Mouse (Mus musculus) kidney, adult 18-20 months (tissue): ENCODE data around the gene Pianp.

ENCODE experiments used
- DNase-seq: peaks from one replicate; pipeline ENCODE4 v3.0.0; 2021

The Pianp gene

DNA sequence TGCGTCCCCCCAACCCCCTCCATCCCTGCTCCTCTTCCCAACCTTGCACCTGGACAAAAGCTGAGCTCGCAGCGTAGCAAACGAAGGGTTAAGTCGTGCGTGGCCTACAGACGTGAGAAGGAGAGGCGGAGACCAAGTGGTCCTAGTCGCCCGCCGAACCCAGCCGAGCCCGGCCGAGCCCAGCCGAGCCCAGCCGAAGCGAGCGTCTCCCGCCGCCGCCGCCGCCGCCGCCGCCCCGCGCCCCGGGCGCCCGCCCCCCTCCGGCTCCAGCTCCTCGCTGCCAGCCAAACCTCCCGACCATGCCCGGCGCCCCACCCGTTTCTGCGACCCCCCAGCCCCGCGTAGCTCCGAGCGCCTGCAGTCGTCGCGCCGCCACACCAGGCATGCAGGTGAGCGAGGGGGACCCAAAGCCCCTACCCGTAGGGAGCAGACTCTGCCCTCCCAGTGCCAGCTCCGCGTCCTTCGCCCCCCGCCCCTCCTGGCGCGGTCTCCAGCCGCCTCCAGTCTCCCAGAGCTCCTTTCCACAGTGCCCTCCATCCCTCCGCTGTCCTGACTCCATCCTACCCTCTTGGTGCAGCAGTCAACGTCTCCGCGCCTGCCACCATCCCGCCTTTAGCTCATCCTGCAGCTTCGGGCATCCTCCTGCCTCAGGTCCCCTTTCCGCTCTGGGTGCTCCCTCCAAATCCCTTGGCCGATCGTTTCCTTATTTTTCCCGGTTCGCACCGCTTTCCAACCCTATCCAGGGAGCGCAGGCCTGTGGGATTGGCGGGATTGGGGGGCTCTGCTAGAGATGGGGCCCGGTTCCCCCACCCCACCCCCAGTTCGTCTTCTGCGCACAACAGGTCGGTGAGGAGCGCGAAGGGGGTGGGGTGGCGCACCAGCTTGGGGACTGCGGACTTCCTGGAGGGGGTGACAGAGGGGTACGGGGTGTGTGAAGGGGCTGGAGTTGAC, at the start of gene Pianp:
Gene Pianp, plus strand, starts transcription at position 144 of the 951 bp plus-strand sequence.
- DNase-seq, result peak; percentile 73

DNA sequence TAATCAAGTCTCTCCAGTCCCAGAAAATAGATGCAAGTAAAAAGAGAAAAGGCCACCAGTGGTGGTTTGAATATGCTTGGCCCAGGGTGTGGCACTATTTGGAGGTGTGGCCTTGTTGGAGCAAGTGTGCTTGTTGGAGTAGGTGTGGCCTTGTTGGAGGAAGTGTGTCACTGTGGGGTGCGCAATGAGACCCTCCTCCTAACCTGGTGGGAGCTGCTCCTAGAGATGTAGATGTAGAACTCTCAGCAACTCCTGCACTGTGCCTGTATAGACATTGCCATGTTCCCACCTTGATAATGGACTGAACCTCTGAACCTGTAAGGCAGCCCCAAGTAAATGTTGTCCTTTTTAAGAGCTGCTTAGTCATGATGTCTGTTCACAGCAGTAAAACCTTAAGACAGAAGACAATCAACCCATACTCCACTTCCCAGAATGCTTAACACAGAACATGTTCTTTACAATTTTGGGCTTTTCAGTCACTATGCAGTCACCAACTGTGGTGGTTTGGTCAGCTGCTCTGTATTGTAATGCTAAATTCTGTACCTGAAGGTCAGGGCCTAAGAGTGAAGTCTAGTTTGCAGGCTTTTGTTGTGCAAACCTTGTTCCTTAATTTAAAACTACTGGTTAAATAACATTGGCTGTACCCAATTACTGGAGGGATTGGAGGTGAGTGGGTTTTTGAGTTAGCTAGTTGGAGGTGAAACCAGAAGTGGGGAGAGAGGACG, 42.3 kb upstream of the Pianp start:
- DNase-seq, result no peak

DNA sequence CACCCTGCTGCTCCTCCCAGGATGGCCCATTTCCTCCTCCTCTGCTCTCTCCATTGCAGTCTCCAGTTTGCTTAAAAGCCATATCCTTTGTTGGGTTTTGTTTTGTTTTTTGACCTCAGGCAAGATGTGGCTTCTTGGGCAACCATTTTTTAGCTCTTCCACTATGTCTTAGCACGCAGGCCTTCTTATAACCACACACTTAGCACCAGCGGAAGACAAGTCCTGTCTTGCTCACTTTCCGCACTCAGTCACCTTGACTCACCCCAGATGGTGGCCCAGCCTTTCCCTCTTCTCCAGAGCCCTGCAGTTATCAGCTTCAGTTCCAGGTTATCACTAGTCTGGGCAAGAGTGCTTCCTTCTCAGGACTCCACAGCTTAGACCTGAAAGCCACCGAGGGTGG, 41.3 kb upstream of the Pianp start:
- DNase-seq, result no peak

DNA sequence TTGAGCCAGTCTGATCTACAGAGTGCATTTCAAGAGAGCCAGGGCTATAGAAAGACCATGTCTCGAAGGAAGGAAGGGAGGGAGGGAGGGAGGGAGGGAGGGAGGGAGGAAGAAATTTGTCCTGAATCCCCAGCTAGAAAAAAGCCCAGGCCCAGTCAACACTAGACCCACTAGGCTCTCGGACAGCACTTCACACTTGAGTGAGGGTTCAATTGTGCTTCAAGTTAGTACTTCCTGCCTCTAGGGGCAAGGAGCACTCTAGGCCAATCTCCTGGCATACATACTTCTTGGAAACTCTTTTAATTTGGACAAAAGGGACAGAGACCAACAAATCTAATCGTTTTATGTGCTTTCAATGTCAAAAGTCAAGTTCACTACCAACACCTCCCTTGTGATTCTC, 38.4 kb upstream of the Pianp start:
- DNase-seq, result no peak

DNA sequence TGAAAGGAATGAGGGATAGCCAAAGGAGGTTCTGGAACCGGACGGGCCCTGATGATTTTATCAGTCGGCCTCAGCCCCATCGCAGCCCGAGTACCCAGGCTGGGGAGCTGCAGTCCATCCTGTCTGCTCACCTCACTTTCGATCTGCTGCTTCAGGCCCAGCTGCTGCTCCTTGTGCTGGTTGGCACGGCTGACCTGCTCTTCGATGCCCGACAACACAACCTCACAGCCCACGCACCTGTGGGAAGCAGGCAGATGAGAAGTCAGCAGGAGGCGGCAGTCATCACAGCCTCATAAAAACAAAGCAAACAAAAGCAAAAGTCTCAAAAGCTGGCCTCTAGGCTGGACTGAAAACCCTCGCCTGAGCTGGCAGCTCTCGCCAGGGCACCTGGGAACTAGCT, 36.5 kb upstream of the Pianp start:
- no peak for DNase-seq

DNA sequence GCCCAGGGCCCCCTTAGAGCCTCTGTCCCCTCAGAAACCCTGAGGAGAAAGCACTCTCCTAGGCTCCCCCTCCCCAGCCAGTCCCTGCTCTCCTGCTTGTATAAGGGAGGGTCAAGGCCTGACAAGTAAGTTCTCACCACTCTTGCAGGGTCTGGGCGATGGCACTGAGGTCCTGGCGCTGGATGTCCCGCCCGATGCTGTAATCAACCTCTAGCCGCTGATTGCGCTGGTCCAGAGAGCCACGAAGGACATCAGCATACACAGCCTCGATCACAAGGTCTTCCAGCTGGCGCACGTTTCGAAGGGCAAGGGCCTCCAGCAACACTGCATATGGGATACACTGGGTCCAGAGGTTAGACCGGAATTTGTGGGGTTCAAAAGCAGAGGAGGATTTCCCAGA, 35.5 kb upstream of the Pianp start:
- no peak for DNase-seq

DNA sequence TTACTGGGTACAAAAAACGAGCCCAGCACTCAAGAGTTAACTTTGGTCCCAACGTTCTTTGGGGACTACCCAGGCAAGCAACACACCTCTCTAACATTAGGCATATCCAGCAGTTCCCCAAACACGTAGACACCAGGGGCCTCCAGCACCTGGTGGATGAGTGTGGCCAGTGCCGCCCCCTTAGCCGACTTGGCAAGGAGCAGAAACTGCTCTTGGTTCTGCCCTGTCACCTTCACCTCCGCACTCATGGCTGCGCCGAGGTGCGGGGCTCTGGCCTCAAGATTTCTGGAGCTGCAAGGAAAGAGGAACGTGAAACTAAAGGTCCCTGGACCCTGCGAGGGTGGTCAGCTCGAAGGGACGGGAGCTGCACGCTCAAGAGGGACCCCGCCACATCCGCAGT, 31.9 kb upstream of the Pianp start:
- no peak for DNase-seq

DNA sequence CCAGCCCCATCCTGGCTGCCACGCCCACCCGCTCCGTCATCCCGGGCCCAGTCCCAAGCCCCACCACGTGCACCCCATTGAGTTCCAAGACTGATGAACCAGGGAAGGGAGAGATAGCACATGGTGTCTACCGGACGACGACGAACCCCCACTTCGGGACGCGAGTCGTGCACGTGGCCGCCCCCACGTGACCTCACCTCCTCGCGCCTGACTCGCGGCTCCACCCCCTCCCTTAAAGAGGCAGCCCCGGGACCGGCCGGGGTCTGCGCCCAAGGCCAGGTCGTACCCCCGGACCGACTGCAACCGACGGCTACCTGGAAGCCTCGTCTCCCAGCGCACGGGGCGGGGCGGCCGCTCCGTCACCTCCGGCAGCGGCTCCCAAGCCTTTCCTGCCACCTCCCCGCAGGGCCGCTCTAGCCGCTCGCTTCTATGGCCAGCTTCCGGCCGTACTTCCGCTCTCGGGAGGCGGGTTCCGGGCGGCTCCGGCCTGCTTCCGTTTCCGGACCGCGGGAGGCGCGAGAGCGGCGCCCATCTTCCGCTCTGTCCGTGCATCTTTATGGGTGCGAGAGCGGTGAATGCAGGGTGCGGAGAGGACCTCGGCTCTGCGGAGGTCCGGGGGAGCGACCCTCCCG, 31.3 kb upstream of the Pianp start, which contains the start of gene Cops7a:
Gene Cops7a, minus strand, starts transcription at position 451 of the 632 bp plus-strand sequence.
- DNase-seq, result peak; percentile 95

DNA sequence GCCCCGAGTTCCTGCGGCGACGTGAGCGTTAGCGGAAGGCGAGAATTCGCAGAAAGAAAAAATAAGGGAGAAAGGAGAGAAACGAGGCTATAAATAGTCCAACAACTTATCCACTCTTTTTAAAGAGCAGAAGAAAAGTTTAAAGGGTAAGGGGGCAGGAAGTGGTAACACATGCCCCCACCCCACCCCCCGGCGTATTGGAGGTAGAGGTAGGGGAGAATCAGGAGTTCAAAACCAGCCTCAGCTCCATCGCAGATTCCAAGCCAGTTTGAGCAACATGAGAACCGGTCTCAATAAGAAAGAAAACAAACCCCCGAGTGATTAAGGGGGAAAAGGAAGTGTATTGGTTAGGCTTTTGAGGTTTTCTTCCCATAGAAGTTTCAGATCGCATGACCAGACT, 30.7 kb upstream of the Pianp start:
- no peak for DNase-seq

DNA sequence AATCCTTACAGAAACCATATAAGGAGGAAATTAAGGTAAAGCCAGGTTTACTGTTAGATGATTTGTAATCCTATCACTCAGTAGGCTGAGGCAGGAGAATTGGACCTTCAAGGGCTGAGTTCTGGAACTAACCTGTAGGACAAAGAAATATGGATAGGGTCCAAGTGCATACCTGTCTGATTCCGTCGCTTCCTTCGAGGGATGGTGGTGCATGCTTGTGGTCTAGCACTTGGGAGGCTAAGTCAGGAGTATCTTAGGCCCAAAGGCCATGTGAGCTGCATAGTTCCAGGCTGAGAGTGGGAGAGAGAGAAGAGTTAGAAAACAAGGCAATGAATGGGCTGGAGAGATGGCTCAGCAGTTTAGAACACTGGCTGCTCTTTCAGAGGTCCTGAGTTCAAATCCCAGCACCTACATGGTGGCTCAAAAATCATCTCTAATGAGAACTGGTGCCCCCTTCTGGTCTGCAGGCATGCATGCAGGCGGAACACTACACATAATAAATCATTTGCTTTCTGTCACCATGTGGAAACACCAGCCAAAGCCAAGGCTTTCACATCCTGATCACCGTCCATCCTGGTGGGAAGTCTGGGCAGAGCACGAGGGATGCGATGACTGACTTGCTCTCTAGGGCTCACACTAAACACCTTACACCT, 29.9 kb upstream of the Pianp start:
- no peak for DNase-seq

DNA sequence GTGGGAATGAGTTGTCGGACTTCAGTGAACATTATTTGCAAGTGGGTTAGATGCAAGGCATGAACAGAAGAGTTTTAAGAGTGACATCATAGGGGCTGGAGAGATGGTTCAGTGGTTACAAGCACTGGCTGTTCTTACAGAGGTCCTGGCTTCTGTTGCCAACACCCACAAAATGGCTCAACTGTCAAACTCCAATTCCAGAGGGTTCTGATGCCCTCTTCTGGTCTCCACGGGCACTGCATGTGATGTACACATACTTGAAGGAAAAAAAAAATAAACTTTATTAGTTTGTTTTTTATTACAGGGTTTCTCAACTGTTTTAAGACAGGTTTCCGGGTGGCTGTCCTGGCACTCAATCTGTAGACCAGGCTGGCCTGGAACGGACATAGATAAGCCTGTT, 28.7 kb upstream of the Pianp start:
- peak; percentile 64 for DNase-seq

DNA sequence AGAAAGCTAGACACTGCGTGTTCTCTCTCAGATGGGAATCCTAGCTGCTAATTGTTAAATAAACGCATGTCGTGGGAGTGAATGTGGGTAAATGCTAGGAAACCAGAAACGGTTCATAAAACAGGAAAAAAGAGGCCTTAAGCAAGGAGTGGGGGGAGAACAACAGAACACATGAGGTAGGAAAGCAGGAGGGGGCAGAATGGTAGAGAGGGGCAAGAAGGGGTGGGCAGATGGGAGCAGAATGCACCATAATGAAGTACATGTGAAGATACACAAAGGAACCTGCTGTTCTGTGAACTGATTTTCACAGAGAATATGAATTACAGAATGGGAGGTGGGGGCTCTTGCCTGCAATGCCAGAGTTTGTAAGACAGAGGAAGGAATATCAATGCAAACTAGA, 4.3 kb upstream of the Pianp start:
- DNase-seq, result no peak

DNA sequence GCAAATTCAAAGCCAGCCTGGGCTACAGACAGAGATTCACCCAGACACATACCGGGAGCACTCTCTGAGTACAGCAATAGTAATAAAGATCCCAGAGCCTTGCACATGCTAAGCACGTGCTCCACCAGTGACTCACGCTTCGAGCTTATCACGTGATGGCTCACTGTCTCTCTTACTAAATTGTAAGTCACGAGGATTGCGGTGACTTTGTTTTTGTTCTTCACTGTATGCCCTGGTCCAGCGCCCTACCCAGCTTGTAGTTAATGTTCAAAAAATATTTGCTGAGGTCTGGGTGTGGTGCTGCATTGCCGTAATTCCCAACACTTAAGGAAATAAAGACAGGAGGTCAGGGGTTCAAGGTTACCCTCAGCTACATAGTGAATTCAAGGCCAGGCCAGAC, 3.1 kb upstream of the Pianp start:
- no peak for DNase-seq

DNA sequence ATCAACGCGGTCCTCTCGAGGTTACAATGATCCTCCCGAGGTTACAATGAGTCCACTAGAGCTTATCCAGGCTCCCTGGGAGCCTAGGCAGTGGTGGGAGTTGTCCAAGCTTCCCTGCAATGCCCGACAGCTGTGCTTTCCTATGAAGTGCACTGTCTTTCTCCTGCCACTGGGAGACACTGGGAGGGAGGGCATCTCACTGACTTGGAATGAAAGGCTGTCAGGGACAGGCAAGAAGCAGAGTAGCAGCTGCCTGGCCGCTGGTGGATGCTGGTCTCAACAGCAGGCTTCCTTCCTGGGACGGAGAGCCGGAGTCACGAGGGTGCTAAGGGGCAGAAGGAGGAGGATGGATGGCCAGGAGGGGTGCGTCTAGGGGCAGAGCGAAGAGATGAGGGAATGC, 2.6 kb upstream of the Pianp start:
- DNase-seq, result no peak

DNA sequence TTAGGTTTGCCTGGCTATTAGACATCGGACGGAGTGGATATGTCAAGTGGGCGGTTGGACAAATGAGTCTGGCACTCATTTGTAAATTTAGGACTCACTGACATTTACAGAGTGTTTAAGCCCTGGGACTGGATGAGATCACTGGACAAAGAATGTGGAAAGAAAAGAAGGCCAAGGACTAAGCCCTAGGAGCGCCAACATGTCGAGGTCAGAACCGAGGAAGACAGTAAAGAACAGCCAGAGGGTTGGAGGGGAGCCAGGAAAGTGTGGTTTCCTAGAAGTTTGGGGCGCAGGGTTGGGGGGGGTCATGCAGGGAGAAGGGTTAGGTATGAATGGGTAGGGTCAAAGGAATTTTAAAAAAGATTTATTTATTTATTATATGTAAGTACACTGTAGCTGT, 1.2 kb upstream of the Pianp start:
- no peak for DNase-seq

DNA sequence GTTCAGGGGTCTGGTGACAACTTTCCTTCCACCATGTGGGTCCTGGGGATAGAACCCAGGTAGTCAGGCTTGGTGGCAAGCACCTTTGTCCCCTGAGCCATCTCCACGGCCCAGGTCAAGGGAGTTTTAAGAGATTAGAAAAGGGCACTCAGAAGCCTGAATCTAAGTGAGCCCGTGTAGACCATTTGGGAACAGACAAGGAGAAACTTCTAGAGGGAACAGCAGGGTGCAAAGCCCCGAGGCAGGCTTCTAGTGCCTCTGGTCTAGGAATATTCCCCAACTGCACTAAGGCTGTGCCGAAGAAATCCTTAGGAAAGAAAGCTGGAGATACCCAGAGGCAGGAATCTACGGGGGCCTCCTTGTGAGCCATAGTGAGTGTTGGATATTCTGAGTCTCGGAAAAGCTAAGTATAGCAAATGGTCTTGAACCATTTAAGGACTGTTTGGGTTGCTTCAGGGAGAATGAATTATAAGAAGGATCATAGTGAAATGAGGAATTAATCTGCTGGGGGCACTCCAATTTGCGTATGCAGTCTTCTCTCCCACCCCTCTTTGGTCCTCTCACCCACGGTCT, 577 bp upstream of the Pianp start:
- DNase-seq, result no peak

DNA sequence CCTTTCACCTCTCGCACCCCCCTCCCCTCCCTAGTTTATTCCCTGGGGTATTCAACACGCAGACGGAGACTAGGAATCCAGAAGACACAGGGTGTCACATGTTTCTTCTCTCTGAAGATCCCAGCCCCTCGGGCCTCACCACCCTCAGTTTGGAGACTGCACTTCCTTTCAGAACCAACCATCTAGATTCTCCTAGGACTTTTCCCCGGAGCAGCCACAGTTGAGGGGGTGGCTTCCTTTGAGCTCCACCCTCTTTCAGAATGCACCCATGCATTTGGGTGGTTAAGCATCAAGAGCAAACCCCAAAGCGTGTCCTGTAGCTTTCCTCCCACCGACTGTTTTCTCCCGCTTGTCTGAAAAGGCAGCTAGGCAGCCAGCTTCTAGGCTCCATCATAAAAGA, 1.6 kb downstream of the Pianp start:
- no peak for DNase-seq

DNA sequence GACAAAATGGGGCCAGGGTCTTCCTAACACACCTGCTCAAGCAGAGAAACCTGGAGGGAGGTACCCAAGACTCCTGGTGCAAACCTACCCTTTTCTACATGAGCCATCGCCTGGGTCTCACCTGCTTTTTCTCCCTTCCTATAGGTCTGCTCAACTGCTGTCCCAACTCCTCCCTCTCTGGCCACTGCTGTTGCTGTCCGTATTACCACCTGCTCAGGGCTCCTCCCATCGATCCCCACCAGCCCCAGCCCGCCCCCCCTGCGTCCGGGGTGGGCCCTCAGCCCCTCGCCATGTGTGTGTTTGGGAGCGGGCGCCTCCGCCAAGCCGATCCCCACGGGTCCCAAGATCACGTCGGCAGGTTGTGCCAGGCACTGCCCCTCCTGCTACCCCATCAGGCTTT, 2.6 kb downstream of the Pianp start:
- no peak for DNase-seq

DNA sequence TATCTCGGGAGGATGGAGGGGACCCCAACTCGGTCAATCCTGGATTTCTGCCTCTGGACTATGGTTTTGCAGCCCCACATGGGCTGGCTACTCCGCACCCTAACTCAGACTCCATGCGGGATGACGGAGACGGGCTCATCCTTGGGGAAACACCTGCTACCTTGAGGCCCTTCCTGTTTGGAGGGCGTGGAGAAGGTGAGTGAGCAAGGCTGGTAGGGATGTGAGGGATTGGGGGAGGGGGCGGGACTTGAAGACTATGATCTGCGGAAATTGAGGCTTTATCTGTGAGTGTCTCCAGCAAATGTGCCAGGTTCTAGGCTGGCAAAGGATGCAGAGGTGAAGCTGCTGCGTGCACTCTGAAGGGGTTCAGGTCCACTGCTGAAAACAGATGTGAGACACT, 3.1 kb downstream of the Pianp start:
- no peak for DNase-seq

DNA sequence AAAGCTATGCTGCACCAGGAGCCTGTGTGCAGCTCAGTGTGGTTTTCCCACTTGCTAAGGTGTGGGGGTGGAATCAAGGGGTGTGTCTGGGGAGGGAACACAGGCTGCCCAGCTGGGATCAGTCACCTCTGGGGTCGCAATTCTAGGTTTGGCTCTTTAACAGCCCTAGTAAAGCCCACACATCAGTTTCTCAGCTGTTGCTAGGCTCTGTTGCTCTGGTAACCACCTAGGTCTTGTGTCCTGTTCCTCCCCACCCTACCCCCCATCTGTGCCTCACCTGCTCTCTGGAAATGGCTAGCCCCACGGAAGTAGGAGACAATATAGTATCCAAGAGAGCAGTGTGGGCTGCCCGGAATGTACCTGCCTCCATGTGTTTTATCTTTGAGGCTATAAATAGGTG, 7.2 kb downstream of the Pianp start:
- DNase-seq, result no peak

DNA sequence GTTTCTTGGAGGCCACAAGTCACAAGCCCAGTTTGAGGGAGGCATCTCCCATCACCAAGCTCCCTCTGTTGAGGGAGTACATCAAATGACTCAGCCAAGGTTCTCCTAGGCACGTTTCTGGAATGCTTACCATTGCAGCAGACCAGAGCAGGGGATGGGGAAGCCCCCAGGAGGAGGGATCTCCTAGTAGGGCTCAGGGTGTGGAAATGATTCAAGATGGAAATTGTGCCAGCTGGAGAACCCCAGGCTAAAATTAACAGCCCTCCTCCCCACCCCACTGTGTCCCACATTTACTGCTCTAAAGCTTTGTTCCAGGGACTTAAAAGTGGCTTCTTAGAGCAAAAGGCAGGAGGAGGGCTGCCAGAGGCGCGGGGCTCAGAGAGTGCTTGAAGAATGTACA, 8.6 kb downstream of the Pianp start:
- DNase-seq, result no peak

DNA sequence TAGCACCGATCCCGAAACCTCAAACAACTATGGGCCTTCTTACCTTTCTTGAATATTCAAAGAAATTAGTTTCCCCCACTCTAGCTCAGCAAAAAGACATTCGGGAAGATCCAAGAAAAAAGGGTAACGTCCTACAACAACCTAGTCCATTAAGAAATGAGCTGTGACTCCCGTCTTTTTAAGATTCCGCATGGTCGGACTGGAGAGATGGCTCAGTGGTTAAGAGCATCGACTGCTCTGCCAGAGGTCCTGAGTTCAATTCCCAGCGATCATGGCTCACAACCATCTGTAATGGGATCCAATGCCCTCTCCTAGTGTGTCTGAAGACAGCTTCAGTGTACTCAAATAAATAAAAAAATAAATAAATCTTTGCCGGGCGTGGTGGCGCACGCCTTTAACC, 11.6 kb downstream of the Pianp start:
- no peak for DNase-seq

DNA sequence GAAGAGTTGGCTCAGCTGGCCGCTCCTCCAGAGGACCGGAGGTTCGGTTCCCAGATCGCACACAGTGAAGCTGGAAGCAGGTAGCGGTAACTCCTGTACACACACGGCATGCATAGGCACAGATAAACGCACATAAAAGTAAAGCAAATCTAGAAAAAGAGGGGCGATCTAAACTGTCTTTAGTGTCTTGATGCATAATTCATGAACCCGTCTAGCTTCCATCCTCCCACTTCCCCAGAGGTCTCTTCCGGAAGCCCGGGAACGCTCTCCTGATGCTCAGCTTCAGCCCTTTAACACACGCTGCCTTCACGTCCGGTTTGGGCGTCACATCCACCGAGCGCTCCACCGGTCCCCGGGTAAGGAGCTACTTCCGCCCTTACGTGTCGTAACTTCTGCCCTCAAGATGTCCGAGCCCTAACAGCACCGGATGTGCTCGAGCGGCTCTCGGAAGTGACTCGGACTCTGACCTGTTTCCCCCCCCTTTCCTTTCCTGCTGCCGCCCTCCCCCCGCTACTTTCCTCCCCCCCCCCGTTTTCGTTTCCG, 12.2 kb downstream of the Pianp start:
- DNase-seq, result peak; percentile 96
